Mouse (Mus musculus) ES-E14 (cell line): Measurements from ENCODE around the gene Gm43951.

Source experiments
- CHD2 ChIP-seq: IDR thresholded peaks from 2 replicates; pipeline ENCODE4 v1.6.1; 2014; ENCODE audit warnings: mild to moderate bottlenecking, low read depth, low read length, inconsistent platforms
- HCFC1 ChIP-seq: IDR thresholded peaks from 2 replicates; pipeline ENCODE4 v1.6.1; 2012; ENCODE audit warnings: low read length, inconsistent platforms, borderline replicate concordance; ENCODE audit not compliant: insufficient read depth
- MAFK ChIP-seq: IDR thresholded peaks from 2 replicates; pipeline ENCODE4 v1.6.1; 2014; ENCODE audit warnings: mild to moderate bottlenecking, low read depth, low read length, inconsistent platforms; ENCODE audit not compliant: insufficient read depth
- ZC3H11A ChIP-seq: IDR thresholded peaks from 2 replicates; pipeline ENCODE4 v1.6.1; 2012; ENCODE audit warnings: low read depth, mild to moderate bottlenecking, inconsistent platforms, low read length, borderline replicate concordance

GRCm38 (mm10) chr11:72163198-72163597, 43.4 kb downstream of the Gm43951 start:
- TF ChIP-seq ZC3H11A: no peak
- no peak for TF ChIP-seq CHD2
- TF ChIP-seq MAFK: no peak
- no peak for TF ChIP-seq HCFC1
